Mouse (Mus musculus): ENCODE measurements around the gene Actn4.
A peak's percentile ranks its signal among the peaks of the same experiment; 100 is the strongest.

Gene Actn4

DNA sequence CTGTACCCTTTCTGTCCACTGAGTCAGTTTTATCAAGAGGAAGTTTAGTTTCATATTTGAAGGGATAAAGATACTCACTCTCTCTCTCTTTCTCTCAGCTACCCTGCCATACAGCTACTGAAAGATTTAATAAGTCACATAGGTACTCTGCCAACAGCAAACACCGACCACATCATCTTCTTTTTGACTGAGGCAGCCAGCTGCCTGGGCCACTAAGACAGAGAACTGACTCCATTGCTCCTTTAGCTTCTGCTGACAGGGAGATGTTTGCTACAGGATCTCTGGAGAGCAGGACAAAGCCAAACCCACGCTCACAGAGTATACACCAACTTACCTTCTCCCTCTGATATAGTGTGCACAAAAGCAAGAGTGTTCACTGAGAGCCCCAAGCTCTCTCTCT, 12.8 kb downstream of the Actn4 start:
- DNase-seq = no peak

DNA sequence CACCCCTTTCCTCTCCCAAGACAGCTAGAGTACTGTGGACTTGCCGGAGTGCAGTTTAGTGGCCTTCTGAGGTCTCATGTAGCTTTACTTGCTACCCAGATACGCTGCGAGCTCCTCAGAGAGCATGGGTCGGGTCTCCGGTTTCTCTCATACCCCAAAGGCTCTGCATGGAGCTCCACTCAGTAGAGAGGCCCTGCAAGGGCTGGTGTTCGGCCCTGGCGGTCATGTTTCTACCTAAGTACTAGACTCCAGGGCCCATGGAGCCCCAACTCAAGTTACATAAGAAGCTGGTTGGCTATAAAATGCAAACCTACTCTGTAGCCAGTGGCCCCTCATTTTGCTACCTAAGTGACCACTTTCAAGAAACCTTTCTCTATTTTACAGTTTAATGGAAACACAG, 13.4 kb downstream of the Actn4 start:
- DNase-seq = no peak

DNA sequence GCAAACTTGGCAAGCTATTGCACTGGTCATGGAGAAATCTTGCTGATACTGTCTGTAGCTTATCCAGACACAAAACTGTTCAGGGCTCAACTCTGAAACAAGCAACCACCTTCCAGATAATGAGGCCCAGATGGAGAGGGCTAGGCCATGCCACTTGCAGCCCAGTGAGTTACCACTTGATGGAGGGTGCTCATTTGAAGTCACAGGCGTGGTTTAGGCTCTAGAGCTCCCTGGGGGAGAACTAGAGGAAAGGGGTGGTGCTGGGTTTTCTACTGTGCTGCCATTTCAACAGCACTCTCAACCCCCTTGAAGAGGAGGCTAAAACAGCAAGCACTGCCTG, 15.9 kb downstream of the Actn4 start:
- DNase-seq = no peak

DNA sequence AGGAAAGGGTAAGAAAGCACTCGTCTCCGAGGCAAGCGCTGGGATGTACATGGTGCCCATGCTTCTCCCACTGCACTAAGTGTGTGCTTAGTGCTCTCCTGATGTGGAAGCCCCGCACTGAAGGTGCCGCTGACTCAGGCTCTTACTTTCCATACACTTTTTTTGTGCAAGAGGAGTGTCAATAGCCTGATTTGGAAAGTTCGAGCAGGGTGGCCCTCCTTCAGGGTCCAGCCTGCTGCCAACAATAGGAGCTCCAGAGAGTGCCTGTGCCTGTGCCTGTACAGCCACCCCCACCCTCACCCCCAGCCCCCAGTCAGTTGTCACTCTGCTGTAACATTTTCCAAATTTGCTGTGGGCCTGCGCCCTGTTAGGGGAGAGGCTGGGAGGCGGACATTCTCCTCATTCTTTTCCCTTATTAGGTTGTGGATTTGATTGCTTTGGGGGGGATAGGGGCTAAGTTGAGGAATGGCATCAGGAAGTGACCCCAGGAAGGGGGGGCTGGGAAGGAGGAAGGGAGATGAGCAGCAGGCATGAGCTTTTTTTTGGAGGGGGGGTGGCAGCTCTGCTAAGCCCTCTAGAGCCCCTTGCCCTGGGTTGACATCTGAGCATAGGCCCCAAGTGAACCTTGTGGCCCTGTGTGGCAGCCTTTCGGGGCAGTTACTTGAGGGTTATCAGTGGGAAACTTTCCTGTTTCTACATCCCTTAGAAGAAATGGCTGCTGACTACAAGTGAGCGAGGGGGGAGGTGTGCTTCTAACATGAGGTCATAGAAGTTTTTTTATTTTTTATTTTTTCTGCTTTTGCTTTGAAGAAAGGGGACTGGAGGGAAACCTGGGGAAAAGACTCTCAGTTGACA, 16.5 kb downstream of the Actn4 start:
- no peak for DNase-seq

DNA sequence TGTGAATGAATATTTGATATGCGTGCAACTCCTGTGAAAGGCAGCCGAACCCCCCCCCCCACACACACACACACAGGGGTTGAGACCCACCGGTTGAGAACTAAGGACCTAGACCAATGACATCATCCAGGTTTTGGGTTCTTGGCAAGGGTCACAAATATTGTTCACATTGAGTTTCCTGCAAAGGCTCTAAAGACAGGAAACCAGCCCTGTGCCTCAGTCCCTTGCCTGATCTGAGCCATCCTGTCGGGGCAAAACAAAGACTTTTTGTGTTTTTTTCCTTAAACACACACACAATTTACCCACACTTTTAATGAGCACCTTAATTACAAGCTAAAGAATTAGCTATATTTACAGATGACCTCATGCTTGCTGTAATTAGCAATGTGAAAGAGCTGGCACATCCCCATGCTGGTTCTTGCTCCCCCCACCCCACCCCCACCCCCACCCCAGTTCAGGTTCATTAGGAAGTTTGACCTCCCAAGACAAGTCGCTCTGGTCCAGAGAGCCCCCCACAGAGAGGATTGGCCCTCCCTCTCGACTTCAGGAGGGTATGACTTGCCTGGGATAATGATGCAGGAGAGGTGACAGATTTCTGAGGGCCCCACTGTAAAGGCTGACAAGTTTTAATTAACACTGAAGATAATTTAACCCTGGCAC, 17.3 kb downstream of the Actn4 start:
- DNase-seq = no peak

DNA sequence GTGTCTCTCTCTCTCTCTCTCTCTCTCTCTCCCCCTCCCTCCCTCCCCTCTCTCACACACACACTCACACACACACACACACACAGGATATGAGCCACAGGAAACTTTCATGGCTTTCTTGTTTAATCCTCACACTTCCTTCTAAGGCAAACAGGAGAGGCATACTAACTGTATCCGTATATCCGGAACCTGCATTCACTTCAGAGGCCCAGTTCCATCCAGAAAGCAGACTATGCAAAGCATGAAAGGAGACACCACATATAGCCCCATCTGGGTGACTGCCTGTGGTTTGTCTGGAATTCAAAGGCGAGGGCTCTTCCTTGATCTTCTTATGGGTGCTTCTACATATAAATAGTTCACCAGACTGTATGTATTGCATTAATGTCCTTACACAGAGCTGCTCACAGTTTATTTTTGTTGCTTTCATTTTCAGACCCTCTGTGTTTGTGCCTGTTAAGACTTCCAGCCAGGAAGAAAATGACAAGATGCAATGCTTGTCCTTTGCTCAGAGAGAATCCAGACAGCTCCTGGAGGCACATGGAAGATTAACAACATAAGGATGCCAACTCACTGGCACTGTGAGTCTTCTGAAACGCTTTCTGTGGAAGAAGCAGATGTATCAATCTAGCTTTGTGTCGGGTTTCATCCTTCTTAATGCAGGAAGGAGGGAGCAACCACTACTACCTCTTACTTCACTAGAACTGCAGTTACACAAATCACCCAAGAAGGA, 18.5 kb downstream of the Actn4 start:
- no peak for DNase-seq

DNA sequence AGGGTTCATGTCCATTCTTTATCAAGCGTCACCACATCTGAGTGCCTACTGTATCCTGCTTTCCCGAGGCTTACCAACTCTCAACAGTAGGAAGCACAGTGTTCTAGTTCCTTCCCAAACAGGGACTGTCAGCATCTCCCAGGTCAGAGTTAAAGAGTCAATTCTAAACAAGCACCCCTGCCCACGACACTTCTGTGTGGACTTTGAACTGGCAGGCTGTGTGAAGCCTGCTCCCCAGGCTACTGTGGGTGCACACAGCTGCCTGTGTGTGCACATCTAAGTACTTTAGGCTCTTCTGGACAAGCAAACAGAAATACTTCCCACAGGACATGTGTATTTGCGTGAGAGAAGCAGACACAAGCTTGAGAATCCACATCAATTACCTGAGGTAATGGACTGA, 20.6 kb downstream of the Actn4 start:
- no peak for DNase-seq

DNA sequence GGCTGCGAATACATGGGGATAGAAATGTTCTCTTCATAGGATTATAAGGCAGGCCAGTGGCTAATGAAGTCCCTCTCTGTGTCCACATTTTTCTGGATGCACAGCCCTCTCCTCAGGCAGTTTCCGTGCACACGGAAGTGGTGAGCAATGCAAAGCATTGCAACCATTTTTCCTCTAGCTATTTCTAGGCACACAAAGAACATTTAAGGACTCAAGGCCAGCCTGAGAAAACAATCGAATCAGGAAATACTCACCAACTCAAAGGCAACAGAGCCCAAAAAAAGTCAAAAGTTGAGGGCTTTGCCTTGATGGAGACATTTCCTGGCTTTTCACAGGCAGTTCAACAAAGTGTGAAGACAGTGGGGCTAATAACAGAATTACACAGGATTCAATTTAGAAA, 21.0 kb downstream of the Actn4 start:
- DNase-seq = no peak

DNA sequence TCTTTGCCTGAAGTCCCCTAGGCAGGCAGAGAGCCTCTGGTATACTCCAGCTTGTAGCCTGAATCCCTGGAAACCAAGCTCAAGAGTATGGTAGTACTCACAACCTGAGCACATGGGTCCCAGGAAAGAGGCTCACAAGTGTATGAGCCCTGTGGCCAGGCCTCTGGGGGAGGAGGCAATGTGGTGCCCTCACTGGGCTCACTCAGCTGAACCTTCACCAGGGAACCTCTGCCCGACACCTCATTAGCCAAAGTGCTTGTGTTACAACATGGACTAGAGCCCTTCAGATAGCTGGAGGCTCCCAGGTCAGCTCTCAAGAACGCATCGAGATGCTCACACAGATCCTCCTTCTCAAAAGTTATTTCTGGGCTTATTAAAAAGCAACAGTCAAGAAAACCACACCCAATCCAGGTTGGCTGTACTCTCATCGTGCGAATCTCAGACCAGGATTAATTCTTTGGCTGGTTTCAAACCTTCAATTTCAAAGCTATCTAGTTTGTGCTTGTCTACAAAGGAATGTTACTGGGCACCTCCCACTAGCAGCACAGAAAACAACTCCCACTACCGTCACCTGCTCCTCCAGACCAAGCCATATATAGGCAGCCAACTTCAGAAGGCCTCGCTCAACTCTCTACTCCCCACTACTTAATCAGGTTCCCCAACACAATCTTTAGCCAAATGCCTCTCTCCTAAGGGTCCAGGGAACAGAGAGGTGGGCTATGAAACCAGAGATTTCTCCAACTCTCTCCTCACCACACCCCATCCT, 22.5 kb downstream of the Actn4 start:
- no peak for DNase-seq

DNA sequence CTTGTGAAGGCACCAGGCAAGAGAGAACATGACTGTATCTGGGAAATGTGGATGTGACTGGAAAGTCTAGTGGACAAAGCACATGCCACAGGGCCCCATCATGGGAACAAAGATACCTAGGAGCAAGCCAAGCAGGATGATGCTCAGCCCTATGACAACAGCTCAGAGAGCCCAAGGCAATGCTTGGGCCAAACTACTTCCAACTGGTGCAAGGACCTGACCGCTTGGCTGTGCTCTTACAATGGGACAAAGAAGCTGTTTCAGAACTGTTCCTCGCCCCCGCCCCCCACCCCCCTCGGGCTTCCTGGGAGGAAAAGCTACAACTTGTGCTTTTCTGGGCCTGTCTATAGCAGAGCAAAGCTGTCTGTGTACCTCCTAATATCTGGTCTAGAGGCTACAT, 23.5 kb downstream of the Actn4 start:
- DNase-seq = no peak

DNA sequence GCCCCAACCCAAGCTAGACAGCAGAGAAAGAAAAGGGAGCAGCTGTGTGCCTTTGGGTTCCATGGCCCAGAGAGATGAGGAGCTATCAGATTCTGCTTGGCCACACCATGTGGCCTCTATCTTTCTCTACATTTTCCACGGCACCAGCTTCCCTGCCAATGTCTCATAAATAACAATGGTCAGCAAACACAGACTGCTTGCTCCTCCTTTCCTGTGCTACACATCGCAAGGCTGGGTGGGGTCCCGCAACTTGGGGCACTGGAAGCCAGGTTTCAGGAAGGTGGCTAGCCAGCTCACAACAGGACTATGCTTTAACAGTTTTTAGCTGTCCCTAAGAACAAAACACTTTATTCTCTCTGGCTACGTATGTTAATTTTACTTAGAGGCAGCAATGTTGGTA, 25.4 kb downstream of the Actn4 start:
- no peak for DNase-seq

DNA sequence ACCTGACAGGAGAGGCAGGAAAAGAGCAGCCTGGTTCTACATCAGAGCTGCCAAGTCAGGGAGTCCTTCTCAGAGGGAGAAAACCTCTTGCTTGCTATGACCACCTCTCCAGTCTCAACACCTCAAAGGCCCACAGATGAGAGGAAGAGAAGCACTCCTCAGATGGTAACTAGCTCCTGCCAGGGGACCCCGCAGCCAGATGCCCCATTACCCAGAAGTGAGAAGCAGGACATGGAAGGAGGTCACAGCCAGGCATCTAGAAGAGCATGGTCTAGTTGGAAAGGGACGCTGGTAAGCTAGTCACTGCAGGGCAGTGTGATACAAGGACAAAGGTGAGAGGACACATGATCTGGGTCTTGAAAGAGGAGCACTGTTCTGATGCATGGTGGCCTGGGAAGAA, 28.3 kb downstream of the Actn4 start:
- DNase-seq = no peak

DNA sequence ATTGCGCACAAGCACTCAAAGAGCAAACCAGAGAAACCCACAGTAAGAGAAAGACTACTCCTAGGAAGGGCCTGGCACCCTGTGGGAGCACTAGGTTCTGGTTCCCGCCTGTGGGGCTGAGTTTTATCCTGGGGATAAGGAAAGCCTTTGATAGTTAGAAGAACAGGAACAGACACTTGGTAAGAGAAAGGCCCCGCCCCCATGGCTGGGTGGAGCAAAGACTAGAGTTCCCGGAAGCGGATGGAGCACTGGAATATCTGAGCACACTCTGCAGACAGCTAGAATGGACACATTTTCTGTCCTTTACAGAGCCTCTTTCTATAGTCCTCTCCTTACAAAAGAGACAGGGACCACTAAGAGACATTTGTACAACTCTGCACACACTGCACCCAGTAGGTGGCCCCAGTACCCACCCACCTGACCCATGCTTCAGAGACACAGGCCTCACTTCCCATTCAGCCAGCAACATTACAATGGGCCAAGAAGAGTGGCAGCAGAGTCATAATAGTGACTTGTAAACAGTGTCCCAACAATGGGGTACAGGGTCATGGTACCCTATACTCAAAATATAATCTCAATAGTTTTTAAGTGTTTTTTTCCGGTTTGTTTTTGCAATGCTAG, 29.6 kb downstream of the Actn4 start:
- DNase-seq = no peak

DNA sequence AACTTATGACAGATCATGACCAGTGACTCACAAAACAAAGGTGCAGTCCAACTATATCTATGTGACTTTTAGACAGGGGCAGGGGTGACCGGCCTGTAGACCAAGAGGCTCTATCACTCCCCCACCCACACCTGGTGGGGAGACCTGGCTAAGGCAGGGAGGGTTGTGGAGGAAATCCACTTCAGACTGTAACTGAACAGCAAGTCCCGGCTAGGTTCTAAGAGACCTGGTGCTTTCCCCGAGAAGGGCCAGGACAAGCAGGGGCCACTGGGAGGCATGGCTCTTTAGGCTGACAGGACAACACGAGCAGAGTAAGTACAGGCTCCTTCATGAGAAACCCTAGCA, 30.5 kb downstream of the Actn4 start:
- DNase-seq = no peak

DNA sequence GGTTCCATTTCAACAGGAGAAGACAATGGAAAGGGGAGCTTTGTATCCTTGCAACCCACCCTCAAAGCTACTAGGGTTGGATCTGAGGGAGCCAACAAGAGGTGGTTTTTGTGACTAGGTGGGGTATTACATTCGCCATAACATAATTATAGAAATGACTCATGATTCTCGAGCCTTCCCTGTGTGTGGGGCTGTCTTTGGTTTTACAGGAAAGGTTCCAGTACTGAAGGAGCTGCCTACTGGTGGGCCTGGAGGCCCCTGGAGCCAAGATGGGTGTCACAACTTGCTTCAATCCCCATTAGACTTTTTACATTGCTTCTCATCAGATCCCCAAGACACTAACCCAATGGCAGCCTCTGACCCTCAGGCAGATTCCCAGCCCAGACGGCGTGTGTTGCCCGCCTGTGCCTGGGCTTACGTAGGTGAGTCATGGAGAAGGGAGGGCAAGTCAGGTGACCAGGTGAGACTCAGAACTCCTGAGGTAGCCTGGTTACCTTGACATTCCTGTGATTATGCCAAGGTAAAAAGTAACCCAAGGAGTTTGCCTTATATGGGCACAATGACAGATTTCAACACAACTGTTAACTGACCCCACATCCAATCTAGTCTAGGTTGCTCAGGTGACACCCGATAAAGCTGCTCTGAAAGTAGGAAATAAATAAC, 31.0 kb downstream of the Actn4 start:
- DNase-seq = no peak

DNA sequence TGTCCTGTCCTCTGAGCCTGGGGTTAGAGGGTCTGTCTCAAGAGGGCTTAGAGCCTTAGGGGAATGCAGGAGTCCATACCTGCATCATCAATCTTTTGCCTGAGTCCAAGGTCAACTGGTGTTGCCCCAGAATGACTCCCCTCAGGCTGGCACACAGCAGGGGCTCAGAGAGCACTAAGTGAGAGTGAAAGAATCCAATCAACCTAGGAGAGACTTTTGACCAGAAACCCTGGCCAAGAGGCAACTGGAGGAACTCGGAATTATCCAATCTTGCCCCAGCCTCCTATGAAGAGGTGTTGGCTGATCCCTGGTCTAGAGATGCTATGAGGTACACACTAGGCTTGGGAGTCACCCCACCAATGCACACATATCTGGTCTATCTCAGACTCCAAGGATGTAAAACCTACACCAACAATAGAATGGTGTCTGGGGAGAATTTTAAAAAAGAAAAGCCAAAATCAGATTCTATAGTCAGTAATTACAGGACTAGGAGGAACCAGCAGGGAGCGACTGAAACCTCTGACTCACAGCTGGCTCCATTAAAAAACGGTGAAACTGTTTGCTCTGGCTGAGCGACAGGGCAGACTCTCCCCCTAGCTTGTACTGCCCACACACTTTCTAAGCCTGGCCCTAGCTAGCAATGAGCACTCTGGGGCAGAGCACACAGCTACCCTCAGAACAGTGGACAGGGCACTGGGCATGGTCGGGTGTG, 31.7 kb downstream of the Actn4 start:
- no peak for DNase-seq

DNA sequence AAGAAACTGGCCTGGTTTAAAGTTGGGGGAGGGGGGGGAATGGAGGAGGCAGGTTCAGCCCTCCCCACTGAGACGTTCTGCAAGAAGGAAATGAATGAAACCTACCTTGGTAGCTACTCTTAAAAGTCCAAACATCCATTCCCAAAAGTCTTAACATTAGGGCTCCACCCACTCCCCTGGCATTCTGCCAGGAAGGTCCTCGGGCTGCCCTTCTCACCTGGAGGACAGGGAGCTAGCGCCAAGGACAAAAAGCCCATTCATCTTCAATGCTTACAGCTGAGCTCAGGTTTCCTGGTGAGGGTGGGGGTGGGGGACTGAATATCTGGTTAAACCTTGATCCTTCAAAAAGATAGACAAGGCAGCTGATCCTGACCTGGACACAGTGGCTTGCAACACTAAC, 32.8 kb downstream of the Actn4 start:
- DNase-seq = no peak

DNA sequence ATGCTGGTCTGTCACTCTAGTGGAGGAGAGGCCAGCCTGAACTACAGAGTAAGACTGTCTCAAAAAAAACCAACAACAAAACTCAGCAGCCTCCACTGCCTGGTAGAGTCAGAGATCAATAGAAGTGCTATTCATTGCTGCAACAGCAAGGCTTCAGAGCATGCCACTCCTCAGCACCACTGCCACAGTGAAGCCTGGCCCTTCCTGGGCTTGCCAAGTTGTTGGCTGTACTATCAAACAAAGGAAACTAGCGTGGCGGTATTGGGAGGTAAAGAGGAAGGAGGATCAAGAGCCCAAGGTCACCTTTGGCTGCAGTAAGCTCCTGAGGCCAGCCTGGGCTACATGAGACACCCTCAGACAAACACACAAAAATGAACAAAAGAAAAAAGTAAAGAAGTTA, 36.0 kb downstream of the Actn4 start:
- DNase-seq = no peak

DNA sequence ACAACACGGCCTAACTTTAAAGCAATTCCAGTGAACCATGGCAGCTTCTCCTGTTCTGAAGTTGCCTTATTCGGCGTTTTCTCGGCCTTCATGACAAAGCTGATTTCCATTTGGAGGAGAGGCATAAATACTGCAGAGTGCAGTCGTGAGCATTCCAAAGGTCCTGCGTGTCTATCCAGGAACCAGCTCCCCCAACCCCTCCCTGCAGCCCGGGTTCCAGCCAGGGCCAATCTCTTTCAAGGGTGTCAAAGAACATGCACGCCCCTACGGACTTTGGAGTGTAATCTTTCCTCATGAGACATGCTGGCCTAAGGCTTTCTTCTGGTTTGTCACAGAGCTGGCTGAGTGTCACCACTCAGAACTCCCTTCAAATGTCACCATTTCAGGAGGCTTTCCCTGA, 36.8 kb downstream of the Actn4 start:
- DNase-seq = no peak

DNA sequence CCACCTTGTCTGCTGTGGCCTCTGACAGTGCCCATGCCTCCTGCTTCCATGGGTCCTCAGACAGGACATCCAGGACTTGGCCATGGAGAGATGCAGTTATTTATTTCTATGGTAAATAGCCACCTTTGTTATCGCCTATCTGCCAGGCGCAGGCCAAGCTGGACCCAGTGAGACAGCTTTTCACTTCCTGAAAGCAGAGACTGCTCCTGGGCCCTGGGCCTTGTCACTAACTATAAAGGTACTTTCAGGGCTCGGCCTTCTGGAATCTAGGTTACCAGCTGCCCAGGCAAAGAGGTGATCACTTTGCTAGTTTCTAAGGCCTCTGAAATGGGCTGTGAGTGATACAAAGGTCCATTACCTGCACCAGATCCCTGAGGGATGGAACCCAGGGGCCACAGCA, 37.3 kb downstream of the Actn4 start:
- DNase-seq = no peak

DNA sequence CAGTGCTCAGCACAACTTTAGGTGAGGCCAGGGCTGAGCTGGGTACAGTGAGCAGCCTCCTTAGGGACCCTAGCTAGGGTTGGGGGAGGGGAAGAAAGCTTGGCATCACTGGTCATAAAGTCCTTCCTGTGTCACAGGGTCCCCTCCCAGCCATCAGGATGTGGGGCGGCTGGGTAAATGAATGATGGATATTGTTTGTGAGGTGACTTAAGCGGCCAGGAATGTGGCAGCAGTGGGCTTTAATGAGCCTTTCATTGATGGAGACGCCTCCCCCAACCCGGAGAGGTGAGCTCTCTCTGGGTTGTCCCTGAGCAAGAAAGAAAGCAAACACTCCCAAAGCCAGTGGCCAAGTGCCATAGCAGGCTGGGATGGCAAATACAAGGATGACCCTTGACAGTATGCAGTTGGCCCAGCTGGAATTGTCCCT, 38.3 kb downstream of the Actn4 start:
- no peak for DNase-seq

DNA sequence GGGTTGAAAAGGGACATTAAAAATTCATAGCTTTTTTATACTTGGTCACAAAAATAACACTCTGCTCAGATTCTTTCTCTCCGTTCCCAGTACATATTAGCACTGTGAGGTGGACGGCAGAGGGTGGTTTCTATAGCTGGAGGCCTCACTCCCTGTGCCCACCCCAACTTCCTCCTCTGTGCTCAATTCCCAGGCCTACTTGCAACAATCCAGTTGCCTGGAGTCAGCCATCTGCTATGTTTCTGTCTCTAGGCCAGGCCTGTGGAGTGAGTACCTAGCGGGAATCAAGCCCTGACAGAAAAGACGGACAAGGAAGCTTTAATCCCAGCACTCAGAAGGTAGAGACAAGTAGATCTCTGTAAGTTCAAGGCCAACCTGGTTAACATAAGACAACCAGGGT, 39.5 kb downstream of the Actn4 start:
- DNase-seq = peak; percentile 48

Data from cerebellum, adult 9-10 months (tissue).